Mouse (Mus musculus) limb, embryonic 15.5 days (tissue): ENCODE data around the gene Mdm2. TPM values are rescaled to one million over a fixed set of nuclear protein-coding genes. Genes with fewer than 3 reads are reported as not detected.

ENCODE experiments used
- ATAC-seq: fragments of 200-750 bp; cut with Nextera tagmentation; 2 replicates; pipeline ENCODE4 v1.8.0; 2017; ENCODE audit warnings: low read depth, moderate TSS enrichment; ENCODE audit not compliant: insufficient number of reproducible peaks, low FRiP score, low TSS enrichment
- H3K27ac ChIP-seq: fragments of 300-500 bp; sonication (generic); 2 replicates; pipeline ENCODE4 v1.5.1; 2015; ENCODE audit warnings: moderate library complexity, mild to moderate bottlenecking, inconsistent platforms
- H3K27me3 ChIP-seq: fragments of 300-500 bp; sonication (generic); 2 replicates; pipeline ENCODE4 v1.6.1; 2015; ENCODE audit warnings: inconsistent platforms
- H3K36me3 ChIP-seq: fragments of 300-500 bp; sonication (generic); 2 replicates; pipeline ENCODE4 v1.6.1; 2015; ENCODE audit warnings: inconsistent platforms
- H3K4me1 ChIP-seq: fragments of 300-500 bp; sonication (generic); 2 replicates; pipeline ENCODE4 v1.6.1; 2015; ENCODE audit warnings: inconsistent platforms
- H3K4me2 ChIP-seq: fragments of 300-500 bp; sonication (generic); 2 replicates; pipeline ENCODE4 v1.6.1; 2015; ENCODE audit warnings: mild to moderate bottlenecking, inconsistent platforms
- H3K4me3 ChIP-seq: fragments of 300-500 bp; sonication (generic); 2 replicates; pipeline ENCODE4 v1.5.1; 2015; ENCODE audit warnings: mild to moderate bottlenecking, inconsistent platforms
- H3K9ac ChIP-seq: fragments of 300-500 bp; sonication (generic); 2 replicates; pipeline ENCODE4 v1.6.1; 2015; ENCODE audit warnings: inconsistent platforms
- H3K9me3 ChIP-seq: fragments of 300-500 bp; sonication (generic); 2 replicates; pipeline ENCODE4 v1.6.1; 2016; ENCODE audit warnings: inconsistent platforms
- WGBS: fragments of 180-500 bp; shearing (Covaris S2); methylation state at CpG from one replicate; pipeline ENCODE4 v1.1.7; 2015; 5-methylcytosine and 5-hydroxymethylcytosine counted together
- polyA plus RNA-seq: library from polyadenylated mRNA; unstranded; fragments of >200 nt; fragmentation: Nextera tagmentation; extraction: Ambion mirVana; gene quantifications from 2 replicates; pipeline ENCODE4 v1.2.1, GENCODE M21; 2015

Gene Mdm2
- polyA plus RNA-seq, 1 experiment from 2014 or later: 40.2 TPM

DNA sequence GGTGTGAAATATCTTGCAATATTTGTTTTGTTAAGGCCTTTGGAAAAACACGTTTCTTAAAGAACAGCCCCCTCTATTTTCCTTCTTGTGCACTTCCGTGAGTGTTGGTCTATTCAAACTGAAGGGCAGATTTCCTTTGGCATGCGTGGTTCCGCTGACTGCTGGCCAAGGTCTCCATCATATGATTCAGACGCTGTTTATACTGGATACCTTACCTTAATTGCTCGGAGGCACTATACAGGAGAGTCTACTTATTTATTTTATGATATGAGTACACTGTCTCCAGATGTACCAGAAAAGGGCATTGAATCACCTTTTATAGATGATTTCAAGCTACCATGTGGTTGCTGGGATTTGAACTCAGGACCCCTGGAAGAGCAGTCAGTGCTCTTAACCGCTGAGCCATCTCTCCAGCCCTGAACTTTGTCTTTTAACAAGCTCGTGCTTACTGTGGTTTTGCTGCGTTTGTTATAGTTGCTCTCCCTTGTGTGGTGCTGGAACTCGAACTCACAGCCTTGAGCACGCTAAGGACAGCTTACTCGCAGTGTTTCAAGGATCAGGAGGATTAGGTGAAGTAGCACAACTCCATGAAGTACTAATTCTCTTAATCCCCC, 60.4 kb downstream of the Mdm2 start:
- no peak overlapping the region for H3K4me2 ChIP-seq
- no peak overlapping the region for H3K27ac ChIP-seq
- H3K9ac ChIP-seq: no peak overlapping the region
- 85% methylated on average over 12 of the region's 12 CpGs for whole genome bisulfite sequencing
- H3K36me3 ChIP-seq: no peaks in the 10 kb centered on the region
- no peaks in the 10 kb centered on the region for H3K27me3 ChIP-seq
- peaks cover 3% of the 10 kb centered on the region; the same call in 1 of the 2 replicates for H3K4me1 ChIP-seq
- ATAC-seq: no peak
- H3K9me3 ChIP-seq: no peaks in the 10 kb centered on the region
- no peak overlapping the region for H3K4me3 ChIP-seq

DNA sequence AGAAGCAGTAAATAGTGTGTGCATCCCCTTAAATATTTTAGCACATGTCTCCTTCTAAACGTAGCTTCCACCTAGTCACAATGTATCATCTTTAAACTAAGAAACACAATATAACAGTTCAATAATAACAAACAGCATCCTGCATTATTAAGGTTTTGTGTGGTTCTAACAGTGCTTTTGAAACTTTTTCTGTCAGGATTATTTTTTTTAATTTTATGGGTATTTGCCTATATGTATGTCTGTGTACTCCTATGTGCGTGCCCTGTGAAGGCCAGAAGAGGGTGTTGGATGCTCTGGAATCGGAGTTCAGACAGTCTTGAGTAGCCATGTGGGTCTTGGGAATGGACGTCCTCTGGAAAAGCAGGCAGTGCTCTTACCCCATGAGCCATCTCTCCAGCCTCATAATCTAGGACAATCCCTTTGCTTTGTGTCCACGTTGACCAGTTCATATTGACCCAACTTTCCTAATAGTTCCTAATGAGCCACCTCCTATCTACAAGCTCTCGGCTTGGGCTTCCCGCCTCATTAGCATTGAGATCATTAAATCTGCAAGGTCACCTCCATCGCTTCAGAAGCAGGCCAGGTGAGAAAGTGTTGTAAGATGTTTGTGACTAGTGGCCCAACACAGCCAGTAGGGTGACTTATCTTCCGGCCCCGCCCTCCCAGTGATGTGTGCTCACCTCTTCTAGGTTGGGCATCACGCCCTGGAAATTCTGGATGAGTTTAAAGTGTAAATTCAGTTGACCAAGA, 61.1 kb downstream of the Mdm2 start:
- H3K4me1 ChIP-seq: peaks cover 5% of the 10 kb centered on the region; the same call in 1 of the 2 replicates
- 84% methylated on average over 11 of the region's 11 CpGs for WGBS
- no peak overlapping the region for H3K9ac ChIP-seq
- H3K9me3 ChIP-seq: no peaks in the 10 kb centered on the region
- no peaks in the 10 kb centered on the region for H3K36me3 ChIP-seq
- no peak for ATAC-seq
- no peaks in the 10 kb centered on the region for H3K27me3 ChIP-seq
- H3K4me2 ChIP-seq: no peak overlapping the region
- no peak overlapping the region for H3K27ac ChIP-seq
- H3K4me3 ChIP-seq: no peak overlapping the region

DNA sequence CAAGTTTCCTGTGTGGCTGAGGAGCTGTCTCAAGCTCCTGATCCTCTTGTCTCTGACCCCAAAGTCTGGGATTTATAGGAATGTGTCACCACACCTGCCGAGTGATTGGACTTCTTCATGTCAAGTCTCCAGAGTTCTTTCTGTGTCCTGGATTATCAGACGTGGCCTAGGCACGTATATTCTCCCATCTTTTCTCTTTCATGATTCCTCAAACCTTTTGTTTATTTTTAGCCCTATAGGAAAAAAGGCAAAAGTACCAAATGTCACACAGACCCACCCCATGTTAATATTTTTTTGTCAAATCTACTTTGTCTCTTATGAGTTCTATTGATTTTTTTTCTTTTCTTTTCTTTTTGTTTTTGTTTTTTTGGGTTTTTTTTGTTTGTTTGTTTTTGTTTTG, 61.9 kb downstream of the Mdm2 start:
- no peak overlapping the region for H3K4me2 ChIP-seq
- no peaks in the 10 kb centered on the region for H3K36me3 ChIP-seq
- H3K4me3 ChIP-seq: no peak overlapping the region
- WGBS: 91% methylated on average over 3 of the region's 3 CpGs
- peaks cover 9% of the 10 kb centered on the region; the same call in 1 of the 2 replicates for H3K4me1 ChIP-seq
- ATAC-seq: no peak
- no peaks in the 10 kb centered on the region for H3K9me3 ChIP-seq
- H3K27ac ChIP-seq: no peak overlapping the region
- no peaks in the 10 kb centered on the region for H3K27me3 ChIP-seq
- no peak overlapping the region for H3K9ac ChIP-seq

DNA sequence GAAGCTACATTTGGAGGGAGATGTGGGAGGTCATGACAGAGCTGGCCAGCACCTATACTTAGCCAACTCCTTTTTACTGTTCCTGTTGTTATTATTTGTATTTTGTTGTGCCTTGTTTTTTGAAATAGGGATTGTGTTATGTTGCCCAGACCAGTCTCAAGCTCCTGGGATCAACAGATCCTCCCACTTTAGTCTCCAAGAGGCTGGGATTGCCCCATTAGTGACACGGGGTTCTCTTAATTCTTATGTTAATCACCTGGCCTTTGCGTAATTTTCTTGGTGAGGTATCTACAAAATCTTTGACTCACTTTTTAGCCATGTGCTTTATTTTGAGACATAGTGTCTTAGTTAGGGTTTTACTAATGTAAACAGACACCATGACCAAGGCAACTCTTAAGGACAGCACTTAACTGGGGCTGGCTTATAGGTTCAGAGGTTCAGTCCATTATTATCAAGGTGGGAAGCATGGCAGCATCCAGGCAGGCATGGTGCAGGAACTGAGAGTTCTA, 62.5 kb downstream of the Mdm2 start:
- Histone ChIP-seq H3K9me3 (no peaks in the 10 kb centered on the region), H3K27ac (no peak overlapping the region), H3K36me3 (no peaks in the 10 kb centered on the region), H3K9ac (no peak overlapping the region), H3K27me3 (no peaks in the 10 kb centered on the region), H3K4me3 (no peak overlapping the region), H3K4me1 (peaks cover 13% of the 10 kb centered on the region; the same call in 1 of the 2 replicates), H3K4me2 (no peak overlapping the region)
- no peak for ATAC-seq
- whole genome bisulfite sequencing: 88% methylated on average over 2 of the region's 2 CpGs

DNA sequence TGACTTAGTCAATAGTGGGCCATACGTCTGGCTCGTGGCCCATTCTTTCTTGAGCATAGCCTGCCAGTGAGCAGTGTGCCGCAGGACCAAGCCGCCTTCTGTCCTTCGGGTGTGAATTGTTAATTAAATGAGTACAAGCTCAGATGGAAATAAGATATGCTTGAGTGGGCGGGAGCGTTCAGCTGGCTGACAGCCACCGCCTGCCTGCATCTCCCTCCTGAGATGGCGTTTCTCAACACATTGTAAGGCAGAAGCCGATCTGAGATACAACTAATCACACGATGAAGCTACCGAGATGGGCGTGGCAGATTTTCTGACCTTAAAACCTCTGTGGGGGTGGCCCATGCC, 63.4 kb downstream of the Mdm2 start:
- Histone ChIP-seq H3K4me2 (no peak overlapping the region), H3K4me1 (peaks cover 13% of the 10 kb centered on the region; the same call in 1 of the 2 replicates), H3K4me3 (no peak overlapping the region), H3K9me3 (no peaks in the 10 kb centered on the region), H3K27ac (no peak overlapping the region), H3K9ac (no peak overlapping the region), H3K36me3 (no peaks in the 10 kb centered on the region), H3K27me3 (no peaks in the 10 kb centered on the region)
- no peak for ATAC-seq
- WGBS: 63% methylated on average over 13 of the region's 13 CpGs

DNA sequence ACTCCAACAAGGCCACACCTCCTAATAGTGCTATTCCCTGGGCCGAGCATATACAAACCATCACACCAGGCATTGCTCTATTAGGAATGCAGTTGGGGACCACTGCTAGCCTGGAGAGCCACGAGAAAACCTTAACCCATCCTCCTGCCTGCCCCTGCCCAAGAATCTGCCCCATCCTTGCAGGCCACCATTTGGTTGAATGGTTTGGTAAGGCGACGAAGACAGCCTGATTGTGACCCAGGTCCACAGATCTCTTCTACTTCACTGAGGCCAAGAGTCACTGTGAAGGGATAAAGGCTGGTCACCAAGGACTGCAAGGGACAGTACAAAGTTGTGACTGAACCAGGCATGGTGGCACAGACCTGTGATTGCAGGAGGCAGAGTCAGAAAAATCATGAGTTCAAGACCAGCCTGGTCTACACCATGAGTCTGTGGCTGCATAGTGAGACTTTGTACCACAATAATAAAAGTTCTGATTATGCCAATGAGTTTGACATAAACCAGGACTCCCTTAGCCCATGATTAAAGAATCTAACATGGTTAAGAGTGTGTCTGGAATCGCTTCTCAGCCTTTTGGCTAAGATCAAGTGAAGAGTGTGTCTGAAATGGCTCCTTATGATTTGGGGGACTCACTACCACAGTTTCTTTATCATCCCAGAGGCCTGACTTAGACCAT, 63.9 kb downstream of the Mdm2 start:
- no peaks in the 10 kb centered on the region for H3K9me3 ChIP-seq
- no peak for ATAC-seq
- 91% methylated on average over 5 of the region's 5 CpGs for WGBS

DNA sequence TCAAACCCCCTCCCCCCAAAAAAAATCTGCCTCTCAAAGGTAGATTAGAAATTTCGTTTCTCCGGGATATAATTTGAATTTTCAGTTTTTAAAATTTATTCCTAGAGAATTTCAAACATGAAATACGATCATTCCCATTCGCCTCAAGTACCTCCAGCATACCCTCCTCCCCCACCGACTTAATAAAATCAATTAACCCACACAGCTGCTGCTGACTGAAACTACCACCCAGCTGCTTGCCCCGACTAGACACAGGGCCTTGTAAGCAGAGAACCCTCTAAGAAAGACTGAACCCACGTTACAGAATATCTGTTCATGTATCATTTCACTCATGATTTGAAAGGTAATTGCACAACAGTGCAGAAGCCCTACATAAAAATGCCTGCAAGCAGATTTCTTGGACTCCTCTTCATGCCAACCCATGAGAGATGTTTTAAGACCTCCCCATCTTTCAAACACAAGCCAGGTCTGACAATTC, 65.0 kb downstream of the Mdm2 start:
- Histone ChIP-seq H3K27ac (no peak overlapping the region), H3K4me3 (no peak overlapping the region), H3K4me2 (no peak overlapping the region), H3K36me3 (no peaks in the 10 kb centered on the region), H3K9ac (no peak overlapping the region), H3K27me3 (no peaks in the 10 kb centered on the region), H3K4me1 (peaks cover 13% of the 10 kb centered on the region; the same call in 1 of the 2 replicates), H3K9me3 (no peaks in the 10 kb centered on the region)
- 50% methylated on average over 7 of the region's 7 CpGs for WGBS
- no peak for ATAC-seq

More for the DNA sequence above, 63.9 kb downstream of the Mdm2 start:
- Histone ChIP-seq H3K36me3 (no peaks in the 10 kb centered on the region), H3K4me1 (peaks cover 13% of the 10 kb centered on the region; the same call in 1 of the 2 replicates), H3K27ac (no peak overlapping the region), H3K9ac (no peak overlapping the region), H3K4me3 (no peak overlapping the region), H3K4me2 (no peak overlapping the region), H3K27me3 (no peaks in the 10 kb centered on the region)

DNA sequence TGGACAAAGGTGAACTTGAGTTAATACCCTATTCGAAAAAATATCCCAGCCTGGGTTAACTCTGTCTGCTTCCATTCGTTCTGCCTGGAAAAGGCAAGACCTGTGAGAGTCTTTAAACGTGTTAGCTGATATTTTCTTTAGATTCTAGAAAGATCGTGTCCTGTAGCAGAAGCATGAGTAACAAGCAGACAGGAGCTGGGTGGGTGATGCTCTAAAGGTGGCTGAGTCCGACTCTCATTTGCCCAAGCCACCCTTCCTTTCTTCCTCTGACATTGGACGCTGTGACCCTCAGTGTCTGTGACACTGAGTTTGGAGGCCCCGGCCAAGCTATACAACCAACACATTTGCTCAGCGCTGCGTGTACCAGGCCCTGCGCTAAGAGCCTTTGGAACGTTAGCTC, 65.7 kb downstream of the Mdm2 start:
- no peak for ATAC-seq
- 68% methylated on average over 11 of the region's 11 CpGs for WGBS
- no peaks in the 10 kb centered on the region for H3K36me3 ChIP-seq
- H3K4me3 ChIP-seq: no peak overlapping the region
- no peaks in the 10 kb centered on the region for H3K9me3 ChIP-seq
- peaks cover 13% of the 10 kb centered on the region; the same call in 1 of the 2 replicates for H3K4me1 ChIP-seq
- H3K4me2 ChIP-seq: no peak overlapping the region
- no peak overlapping the region for H3K9ac ChIP-seq
- H3K27me3 ChIP-seq: no peaks in the 10 kb centered on the region
- H3K27ac ChIP-seq: no peak overlapping the region

DNA sequence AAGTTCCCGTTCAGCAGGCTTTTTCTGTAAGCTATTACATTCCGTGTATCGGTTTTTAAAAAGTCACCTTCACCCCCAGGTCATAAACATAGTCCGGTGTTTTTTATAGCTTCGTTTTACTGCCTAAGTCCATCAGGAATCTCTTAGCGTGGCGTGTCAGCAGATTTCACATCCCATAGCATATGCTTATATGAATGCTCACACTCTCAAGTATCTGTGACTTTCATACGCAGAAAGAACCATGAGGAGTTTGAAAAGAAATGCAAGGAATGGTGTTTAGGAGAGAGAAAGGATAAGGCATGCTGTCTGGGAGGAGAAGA, 66.2 kb downstream of the Mdm2 start:
- Histone ChIP-seq H3K27ac (no peak overlapping the region), H3K9ac (no peak overlapping the region), H3K4me1 (peaks cover 13% of the 10 kb centered on the region; the same call in 1 of the 2 replicates), H3K4me3 (no peak overlapping the region), H3K9me3 (no peaks in the 10 kb centered on the region), H3K4me2 (no peak overlapping the region), H3K27me3 (no peaks in the 10 kb centered on the region), H3K36me3 (no peaks in the 10 kb centered on the region)
- no peak for ATAC-seq
- WGBS: 13% methylated on average over 8 of the region's 8 CpGs

DNA sequence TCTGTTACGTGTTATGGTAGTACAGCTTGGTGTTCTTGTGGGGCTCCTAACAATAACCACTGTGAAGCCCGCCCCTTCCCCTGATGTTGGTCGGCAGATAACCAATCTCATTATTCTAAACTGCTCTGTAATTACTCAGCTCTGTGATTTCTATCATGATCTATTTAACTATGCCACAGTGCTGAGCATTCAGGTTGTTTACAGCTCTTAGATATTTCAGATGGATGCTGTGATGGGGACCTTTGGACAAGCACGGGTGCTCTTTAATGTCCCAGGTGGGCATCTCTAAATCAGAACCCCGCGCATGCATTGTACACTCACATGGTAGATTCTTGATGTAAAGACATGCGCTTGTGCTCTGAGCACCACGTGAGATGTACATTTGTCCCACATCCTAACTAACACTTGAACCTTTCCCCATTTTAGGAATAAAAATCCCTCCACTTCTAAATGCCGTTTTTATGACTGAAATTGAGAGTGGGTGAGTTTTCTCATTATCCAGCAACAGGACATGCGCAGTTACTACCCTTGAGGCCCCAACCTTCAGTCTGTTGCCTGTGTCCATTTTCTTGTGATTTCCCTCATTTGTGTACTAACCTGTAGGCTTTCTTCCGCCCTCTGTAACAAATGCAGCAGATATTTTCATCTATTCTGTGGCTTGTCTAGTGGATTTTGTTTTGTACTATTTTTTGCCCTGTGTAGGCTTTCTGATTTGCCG, 66.7 kb downstream of the Mdm2 start:
- ATAC-seq: no peak
- 66% methylated on average over 12 of the region's 12 CpGs for WGBS
- Histone ChIP-seq H3K27me3 (no peaks in the 10 kb centered on the region), H3K4me3 (no peak overlapping the region), H3K9ac (no peak overlapping the region), H3K9me3 (no peaks in the 10 kb centered on the region), H3K36me3 (no peaks in the 10 kb centered on the region), H3K4me2 (no peak overlapping the region), H3K27ac (no peak overlapping the region), H3K4me1 (peaks cover 13% of the 10 kb centered on the region; the same call in 1 of the 2 replicates)

DNA sequence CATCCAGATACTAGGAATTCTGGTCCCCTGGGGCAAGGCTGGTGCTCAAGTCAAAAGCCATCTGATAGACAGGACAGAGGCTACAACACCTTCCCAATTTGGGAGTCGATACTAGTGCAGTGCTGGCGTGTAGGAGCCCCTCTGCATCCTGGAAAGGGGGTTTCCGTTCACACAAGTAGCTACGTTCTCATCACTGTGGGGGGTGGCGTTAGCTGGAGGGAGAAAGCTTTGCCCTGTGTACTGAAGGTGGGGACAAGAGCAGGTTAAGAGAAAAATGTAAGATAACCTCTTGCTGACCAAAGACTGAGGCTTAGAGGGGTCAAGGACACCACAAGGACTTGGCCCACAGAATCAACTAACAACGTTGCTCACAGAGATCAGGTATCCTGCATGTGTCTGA, 67.3 kb downstream of the Mdm2 start:
- ATAC-seq: no peak
- no peak overlapping the region for H3K4me3 ChIP-seq
- H3K4me1 ChIP-seq: peaks cover 13% of the 10 kb centered on the region; the same call in 1 of the 2 replicates
- H3K27ac ChIP-seq: no peak overlapping the region
- no peaks in the 10 kb centered on the region for H3K27me3 ChIP-seq
- WGBS: 81% methylated on average over 6 of the region's 6 CpGs
- H3K9ac ChIP-seq: no peak overlapping the region
- H3K9me3 ChIP-seq: no peaks in the 10 kb centered on the region
- no peak overlapping the region for H3K4me2 ChIP-seq
- H3K36me3 ChIP-seq: no peaks in the 10 kb centered on the region
